Mouse (Mus musculus): ENCODE results near the gene Agl. TPM values are rescaled to one million over a fixed set of nuclear protein-coding genes. Genes with fewer than 3 reads are reported as not detected.
"Not testable (repeated sequence)": the region's sequence is repeated elsewhere in the genome, so short reads cannot be mapped to it uniquely, and the experiment has no call there.

Gene Agl
- total RNA-seq, 2 experiments from 2014 or later, result 369 to 472 TPM

DNA sequence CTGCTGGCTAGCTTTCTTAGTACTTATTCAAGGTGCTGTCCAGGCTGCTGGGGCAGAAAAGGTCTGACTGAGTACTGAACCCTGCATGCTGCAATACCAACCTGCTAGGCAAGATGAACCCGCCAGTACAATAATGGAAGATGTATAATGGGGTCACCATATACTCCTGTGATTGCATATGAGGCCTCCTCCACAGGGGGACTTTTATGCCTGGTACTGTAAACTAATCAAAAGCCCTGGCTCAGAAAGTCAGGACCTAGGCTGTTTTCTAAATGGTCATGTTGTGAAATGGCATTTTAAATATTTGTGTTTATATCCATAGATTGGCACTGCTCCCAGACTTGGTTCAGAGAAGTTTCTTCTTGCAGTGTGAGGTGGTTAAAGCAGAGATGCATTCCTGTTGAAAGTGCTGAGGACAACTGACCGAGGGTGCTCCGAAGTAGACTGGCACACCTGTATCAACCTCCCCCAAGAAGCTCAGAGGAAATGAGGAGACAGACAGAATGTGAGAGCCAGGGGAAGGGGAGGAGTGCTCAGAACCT is 8.8 kb upstream of the Agl start:
- DNase-seq, result no peak

DNA sequence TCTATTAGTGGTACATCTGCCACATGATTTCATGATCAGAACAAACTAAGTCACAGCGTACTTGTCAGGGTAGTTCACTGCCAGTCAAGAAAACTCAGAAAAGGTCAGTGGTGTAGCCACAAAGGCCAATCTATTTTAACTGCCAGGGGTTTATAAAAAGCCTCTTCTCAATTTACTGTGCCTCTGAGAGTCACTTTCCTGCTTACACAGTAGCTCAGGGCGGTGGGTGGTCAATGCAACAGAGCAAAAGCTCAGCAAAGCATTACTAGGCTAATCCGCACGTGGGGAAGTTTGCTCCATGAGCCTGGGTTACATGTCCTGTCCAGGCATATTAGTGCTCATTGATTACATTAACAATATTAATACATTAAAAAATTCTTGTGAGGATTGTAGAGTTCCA is 8.0 kb upstream of the Agl start:
- no peak for DNase-seq

DNA sequence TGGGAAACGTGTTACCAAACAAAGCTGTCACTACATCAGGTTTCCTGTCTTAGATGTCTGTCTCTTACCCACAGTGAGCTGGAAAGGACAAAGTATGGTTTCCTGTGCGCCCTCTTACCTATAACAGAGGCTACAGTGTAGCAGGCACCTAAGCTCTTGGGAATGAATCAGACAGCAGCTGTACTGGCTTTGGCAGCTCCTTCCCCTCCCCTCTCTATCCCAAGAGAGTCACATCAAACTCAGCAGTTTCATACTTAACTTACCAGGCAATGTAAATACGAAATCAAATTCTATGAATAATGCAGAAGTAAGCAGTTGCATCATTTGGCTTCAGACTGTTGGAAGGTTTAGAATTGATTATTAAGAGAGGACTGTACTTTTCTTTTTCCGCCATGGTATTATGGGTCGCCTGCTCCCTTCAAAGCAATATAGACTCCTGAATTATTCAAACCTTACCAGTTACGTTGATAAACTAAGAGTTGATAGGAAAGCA is 7.4 kb upstream of the Agl start:
- no peak for DNase-seq

DNA sequence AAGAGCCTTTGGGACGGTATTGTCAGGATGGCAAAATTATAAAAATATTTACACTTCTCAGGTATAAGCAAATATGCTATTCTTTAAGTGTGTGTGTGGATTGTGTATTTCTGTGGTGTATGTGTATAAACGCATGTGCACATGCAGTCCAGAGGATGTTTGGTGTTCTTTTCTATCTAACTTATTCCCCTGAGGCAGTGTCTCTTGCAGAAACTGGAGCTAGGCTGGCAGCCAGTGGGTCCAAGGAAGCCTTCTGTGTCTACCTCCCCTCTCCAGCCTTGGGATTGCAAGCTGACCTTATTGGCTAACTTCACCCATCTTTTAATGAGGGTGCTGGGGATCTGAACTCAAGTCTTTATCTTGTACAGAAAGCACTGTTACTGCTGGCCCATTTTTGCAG is 5.0 kb upstream of the Agl start:
- no peak for DNase-seq

DNA sequence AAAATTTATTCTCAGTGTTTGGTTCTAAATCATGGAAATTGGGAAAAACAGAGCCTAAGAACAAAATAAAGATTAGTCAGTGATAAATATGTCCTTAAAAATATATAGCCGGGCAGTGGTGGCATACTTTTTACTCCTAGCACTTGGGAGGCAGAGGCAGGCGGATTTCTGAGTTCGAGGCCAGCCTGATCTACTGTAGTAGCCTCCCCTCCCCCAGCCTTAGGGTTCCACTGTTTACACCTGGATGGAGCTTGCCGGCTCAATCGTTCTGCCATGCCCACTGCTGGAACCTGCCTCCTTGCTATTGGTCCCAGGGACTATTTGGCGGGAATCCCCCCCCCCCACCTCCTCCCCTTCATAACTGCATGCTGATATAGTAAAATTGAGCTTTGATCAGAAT is 2.4 kb upstream of the Agl start:
- DNase-seq, result not testable (repeated sequence)

DNA sequence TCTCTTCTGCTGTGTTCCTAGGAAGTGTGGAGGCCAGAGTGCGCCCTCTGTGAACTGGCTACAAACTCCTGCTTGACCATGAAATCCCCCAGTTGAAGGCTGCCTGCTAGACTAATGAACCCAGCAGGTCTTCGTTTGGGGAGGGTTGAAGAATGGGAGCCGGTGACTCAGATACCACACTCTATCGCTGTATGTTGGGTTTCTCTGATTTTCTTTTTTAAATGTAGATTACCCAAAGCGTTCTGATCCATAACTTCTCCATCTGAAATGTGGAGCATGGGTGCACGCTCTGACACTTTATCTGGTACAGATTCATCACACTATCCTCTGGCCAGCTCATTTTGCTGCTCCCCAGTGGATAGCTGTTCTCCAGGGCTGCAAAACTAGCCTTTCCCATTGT is 1.3 kb upstream of the Agl start:
- DNase-seq, result no peak

DNA sequence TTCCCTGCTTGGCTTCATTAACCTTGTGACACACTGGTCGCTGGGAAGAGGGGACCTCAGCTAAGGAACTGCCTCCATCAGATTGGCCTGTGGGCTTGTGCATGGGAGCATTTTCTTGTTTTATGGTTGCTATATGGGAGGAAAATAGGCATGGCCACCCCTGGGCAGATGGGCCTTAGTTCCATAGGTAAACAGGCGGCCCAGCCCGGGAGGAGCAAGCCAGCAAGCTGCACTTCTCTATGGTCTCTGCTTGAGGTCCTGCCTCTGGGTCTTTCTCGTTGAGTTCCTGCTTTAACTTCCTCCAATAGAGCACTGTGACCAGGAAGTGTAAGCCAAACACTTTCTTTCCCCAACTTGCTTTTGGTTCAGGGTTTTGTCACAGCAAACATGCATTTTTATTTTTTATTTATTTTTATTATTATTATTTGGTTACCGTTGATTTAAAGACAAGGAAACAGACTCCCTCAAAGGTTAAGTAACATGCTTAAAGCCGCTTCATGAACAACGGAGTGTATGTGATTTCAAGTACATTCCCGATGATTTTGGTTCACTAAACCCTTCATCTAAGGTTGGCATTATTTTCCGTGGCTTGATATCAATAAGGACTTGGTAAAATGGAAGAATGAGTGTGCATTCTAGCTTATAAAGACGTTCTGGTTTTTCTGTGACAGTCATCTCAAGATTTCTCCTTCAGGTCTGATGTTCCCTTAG is 696 bp upstream of the Agl start:
- peak; percentile 21 for DNase-seq

DNA sequence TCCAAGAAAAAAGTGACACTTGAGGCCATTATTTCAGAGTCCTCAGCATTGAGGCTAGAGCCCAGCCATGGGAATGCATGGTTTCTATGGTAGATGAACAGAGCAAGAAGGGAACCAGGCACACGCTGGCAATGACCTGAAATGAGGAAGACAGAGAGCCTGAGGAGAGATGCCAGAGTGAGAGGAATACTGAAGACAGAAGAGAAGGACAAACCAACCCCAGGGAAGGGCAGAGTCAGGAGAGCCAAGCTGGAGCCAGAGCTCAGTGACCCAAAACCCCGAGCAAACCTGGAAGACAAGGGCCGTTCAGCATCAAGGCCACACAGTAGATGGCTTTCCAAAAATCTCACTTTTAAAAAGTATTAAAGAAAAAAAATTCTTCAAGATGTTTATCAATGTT is 2.1 kb downstream of the Agl start:
- DNase-seq, result no peak

DNA sequence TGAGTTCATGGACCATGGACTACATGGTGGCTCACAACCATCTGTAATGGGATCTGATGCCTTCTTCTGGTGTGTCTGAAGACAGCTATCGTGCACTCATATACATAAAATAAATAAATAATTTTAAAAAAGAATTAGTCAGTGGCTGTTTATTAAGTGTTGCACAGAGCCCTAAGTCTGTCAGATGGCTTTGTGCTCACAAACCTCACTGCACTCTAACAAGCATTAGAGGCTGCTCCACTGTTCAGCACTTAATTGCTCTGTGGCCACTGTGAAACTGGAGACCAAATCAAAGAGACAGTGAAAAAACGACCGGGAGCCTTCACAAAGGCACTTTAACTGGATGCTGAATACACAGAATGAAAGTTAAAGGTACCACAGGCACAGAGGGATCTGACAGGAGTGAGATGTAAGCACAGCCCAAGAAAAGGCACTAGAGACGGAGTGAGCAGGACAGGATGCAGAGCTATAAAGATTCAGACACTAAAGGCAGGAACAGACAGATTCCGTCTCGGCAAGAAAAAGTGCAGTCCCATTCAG is 3.1 kb downstream of the Agl start:
- no peak for DNase-seq

DNA sequence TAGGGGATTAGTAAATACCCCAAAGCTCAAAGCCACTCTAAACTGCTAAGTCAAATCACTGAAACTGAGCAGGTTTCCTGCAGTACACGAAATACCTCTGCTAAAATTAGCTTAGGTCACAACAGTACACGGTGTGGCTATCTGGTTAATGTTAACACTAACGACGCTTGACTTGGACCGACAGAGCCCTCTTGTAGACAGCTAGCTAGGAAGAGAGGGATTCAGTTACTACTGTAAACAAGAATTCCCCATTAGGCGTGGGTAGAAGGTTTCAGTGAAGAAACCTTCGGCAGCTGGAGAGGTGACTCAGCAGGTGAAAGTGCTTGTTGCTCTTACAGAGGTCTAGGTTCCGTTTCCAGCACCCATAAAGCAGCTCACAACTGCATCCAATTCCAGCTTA is 6.2 kb downstream of the Agl start:
- no peak for DNase-seq

DNA sequence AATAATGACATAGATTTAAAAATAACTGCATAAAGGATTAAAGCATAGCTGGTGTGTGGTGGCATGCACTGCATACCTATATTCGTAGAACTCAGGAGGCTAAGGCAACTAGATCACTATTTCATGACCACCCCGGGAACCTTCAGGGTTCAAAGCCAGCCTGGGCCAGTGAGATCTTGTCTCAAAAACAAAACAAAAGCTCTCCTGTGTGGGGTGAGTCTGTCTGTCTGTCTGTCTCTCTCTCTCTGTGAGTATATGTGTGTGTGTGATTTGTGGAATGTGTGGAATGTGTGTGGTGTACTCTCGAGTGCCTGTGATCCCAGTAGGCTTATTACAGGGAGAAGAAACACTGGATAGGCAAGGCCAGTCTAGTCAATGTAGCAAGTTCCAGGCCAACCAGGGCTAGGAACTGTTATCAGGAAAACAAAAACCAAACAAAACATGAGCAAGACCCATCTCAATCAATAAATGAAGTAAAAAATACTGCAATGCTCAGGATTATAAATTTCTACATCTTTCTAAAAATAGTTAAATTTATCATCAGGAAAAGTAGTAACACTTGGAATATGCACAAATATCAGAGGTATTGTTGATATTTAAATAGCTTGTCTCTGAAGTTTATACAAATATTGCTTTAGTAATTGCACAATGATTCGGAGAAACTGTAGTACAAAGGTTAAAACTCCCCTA is 9.0 kb downstream of the Agl start:
- no peak for DNase-seq

DNA sequence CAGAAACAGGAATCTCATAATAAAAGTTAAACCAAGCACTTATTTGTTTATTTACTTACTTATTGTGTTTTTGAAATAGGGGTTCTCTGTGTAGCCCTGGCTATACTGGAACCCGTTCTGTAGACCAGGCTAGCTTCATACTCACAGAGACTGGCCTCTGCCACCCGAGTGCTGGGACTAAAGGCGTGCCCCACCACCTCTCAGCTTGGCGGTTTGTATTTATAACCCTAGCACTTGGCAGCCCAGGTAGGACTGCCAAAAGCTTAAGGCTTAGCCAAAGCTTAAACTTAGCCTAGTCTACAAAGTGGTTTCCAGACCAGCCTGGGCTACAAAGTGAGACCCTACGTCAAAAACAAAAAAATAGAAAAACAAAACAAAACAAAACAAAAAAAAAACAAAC is 19.1 kb downstream of the Agl start:
- DNase-seq, result no peak

DNA sequence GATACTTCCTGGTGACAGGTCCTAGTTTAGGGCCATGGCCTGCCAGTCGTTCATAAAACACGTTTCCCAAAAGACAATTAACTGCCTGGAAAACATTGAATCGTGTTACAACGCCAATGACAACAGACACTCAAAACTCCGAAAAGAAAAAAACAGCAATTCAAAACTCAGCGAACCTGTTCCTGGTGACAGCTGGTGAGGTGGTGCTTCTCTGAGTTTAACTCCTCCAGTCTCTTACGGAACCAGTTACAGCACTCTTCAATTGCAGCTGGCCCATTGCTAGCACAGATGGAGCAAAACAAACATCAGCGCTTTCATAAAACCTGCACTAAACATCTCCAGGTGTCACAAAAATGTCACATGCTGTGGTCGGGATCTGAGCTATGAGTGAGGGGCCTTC is 21.4 kb downstream of the Agl start:
- DNase-seq, result no peak

DNA sequence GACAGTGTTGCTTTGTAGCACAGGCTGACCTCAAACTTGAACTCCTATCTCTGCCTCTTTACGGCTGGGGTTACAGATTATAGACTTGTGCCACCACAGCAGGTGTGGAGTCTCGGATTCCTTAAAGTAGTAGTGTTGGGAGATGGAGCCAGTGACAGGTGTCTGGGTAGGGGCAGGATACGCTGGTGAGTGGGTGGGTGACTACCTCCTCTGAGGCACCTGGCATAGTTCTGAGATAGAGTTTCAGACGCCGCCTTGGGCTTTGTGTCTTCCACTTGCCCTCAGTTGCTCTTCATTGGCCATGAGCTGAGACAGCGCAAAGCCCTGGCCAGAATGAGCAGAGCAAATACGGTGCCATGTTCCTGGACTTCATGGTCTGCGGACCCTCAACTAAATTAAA is 22.1 kb downstream of the Agl start:
- DNase-seq, result no peak

DNA sequence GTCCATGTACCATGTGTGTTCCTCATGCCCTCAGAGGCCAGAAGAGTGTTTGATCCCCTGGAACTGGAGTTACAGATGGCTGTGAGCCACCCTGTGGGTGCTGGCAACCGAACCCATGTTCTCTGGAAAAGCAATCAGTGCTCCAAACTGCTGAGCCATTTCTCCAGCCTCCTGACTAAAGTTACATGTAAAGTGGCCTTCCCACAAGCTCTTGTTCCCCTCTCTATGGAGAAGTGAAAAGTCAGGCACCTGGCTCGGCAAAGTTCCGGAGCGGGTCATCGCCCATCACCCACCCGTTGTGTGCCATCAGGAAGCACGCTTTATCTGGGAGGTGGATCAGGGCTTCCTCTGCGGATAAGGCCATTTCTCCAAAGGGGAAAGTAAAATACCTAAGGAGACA is 23.2 kb downstream of the Agl start:
- no peak for DNase-seq

DNA sequence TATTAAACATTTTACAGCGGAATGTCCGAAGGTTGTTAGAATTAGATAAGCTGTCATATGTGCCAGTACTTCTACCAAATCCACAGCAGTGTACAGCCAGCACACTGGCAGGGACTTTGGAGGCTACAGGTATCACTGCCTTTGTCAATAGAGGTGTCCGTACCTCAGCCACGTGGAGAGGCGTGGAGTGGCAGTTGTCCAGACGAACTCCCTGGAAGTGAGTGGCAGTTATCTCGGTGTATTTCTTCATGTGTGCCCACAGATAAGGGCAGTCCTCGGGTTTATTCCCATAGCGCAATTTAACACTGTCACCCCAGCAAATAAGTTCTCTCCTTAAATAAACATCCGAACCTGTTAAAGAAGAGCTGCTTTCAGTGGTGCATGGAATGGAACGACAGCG is 23.7 kb downstream of the Agl start:
- DNase-seq, result no peak

DNA sequence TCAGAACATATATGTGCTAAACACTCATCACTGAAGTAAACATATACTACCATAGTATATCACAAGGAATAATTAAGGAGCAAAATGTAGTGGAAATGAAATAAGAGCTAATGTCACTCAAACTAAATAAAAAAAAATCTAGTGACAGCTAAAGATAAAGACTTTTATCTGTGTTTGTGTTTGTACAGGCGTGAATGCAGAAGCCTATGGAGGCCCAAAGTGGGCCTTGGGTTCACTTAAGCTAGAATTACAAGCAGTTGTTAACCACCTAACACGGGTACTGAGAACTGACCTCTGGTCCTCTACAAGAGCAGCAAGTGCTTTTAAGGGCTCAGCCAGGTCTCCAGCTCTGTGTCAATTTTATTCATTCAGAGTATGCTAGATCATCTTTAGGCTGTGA is 31.0 kb downstream of the Agl start:
- no peak for DNase-seq

DNA sequence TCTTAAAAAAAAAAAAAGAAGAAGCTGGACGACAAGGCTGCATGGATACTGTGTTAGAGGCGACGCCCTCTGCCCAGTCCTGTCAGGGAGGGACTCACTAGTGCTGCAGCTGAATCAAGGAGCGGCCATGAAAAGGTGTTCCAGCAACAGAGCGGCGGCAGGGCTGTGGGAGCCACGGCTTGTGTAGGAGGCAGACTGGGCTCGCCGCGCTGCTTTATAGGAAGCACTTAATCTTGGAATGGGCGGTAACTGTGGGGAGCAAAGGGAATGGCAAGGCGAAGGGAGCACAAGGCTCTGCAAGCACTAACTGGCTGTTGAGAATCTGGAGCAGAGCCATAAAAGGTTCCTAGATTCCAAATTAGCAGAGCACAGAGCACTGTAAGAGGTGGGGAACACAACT is 34.1 kb downstream of the Agl start:
- DNase-seq, result no peak

DNA sequence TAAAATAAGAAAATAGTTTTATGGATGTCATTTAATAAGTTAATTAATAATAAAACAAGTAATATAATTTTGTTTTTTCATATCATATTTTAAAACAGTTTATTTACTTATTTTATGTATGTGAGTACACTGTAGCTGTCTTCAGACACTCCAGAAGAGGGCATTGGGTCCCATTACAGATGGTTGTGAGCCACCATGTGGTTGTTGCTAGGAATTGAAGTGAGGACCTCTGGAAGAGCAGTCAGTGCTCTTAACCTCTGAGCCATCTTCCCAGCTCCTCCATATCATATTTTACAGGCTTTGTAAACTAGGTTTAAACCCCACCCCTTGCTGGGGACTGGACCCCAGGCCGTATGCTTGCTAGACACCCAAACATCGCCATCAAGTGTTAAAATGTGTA is 36.4 kb downstream of the Agl start:
- DNase-seq, result no peak

DNA sequence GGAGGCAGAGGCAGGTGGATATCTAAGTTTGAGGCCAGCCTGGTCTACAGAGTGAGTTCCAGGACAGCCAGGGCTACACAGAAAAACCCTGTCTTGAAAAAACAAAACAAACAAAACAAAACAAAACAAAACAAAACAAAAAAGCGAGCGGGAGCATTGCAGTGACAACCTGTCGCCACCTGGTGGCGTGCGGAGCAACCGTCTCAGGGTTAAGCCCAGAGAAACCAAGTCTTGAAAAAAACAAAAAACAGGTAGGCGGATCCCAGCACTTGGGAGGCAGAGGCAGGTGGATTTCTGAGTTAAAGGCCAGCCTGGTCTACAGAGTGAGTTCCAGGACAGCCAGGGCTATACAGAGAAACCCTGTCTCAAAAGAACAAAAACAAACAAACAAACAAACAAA is 41.0 kb downstream of the Agl start:
- not testable (repeated sequence) for DNase-seq

DNA sequence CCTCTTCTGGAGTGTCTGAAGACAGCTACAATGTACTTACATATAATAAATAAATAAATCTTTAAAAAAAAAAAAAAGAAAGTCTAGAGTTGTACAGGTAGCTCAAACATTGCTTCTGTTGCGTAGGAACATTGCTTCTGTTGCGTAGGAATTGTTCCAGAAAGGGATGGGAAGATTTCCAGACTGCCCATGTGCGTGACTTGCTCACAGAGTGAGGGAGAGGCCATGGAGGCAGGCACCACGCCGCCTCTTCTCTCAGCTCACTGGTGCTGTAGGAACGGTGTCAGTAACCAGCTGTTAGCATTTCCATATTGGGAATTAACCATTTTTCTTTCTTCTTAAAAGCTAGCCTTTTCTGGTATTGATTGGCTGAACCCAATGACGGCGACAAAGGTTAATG is 55.1 kb downstream of the Agl start:
- no peak for DNase-seq

DNA sequence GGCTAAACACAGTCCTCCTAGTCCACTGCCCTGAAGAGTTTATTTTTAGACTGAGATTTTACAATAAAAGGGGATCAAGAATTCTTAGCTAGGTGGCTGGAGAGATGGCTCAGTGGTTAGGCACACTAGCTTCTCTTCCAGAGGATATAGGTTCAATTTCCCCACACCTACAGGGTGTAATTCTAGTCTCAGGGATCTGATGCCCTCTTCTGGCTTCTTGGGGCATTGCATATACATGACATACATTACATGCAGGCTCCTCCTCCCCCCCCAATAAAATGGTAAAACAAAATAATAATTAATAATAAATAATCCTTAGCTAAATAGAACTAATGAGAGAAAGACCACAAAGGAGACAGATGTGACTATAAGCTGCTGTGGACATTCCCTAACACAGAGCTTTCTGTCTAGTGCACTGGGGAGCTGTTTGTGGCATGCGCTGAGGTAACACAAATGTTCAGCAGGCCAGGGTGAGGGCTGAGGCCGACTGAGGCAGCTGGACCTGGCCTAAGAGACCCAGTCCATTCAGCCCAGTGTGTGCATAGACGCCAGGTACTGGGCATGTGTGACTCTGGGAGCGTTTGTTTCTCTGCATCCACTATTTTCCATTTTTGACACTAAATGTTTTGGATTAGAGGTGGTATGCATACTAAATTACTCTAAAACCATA is 56.6 kb downstream of the Agl start:
- DNase-seq, result peak; percentile 23

Data from gastrocnemius, postnatal 10 days (tissue).